Mouse (Mus musculus) testis, postnatal 14 days (tissue): Measurements from ENCODE around the gene Casp3.

Experiments used
- DNase-seq: peaks from one replicate; pipeline ENCODE4 v3.0.0; 2021; ENCODE audit warnings: low spot score

The Casp3 gene

GRCm38 (mm10) chr8:46686664-46687336 lies 69.7 kb downstream of the Casp3 start:
- peak; percentile 89 for DNase-seq
